Mouse (Mus musculus) CD4-positive, CD25-positive, alpha-beta regulatory T cell (primary cell): ENCODE results near the gene Klc3. TPM values are rescaled to one million over a fixed set of nuclear protein-coding genes. Genes with fewer than 3 reads are reported as not detected.

Experiments
- polyA plus RNA-seq: library from polyadenylated mRNA; unstranded; fragments of 100-300 nt; shearing (Covaris generic); gene quantifications from one replicate; pipeline ENCODE4 v1.2.1, GENCODE M21; 2017

Klc3 gene
- polyA plus RNA-seq: 27.0 TPM

GRCm38 (mm10) chr7:19403731-19404296 lies at the start of gene Klc3:
Gene Klc3, minus strand, starts transcription at chr7:19404104.

GRCm38 (mm10) chr7:19404476-19404875 lies 572 bp upstream of the Klc3 start, which contains the start of gene Ckm:
Gene Ckm, plus strand, starts transcription at chr7:19404776.

GRCm38 (mm10) chr7:19381377-19382165 lies 22.3 kb downstream of the Klc3 start, which contains the start of gene Ercc2:
Gene Ercc2, plus strand, starts transcription at chr7:19382010.

GRCm38 (mm10) chr7:19359299-19359891 lies 44.5 kb downstream of the Klc3 start, which contains the start of the genes Cd3eap and Ppp1r13l:
Gene Cd3eap, minus strand, starts transcription at chr7:19359483.
Gene Ppp1r13l, plus strand, starts transcription at chr7:19359749.

Other genes with a start within 250 kb of the Klc3 start
- gene Gipr, start 238.0 kb downstream of the Klc3 start, polyA plus RNA-seq: 0.10 TPM
- 24.7 TPM for gene Eml2, start 227.7 kb downstream of the Klc3 start, polyA plus RNA-seq
- 0.20 TPM for gene Gpr4, start 191.6 kb downstream of the Klc3 start, polyA plus RNA-seq
- gene Opa3, start 175.8 kb downstream of the Klc3 start, polyA plus RNA-seq: 22.4 TPM
- 303 TPM for gene Vasp, start 132.3 kb downstream of the Klc3 start, polyA plus RNA-seq
- gene Ppm1n, start 124.0 kb downstream of the Klc3 start, polyA plus RNA-seq: 2.4 TPM
- 0.34 TPM for gene Rtn2, start 121.5 kb downstream of the Klc3 start, polyA plus RNA-seq
- gene Fosb, start 94.1 kb downstream of the Klc3 start, polyA plus RNA-seq: 0.72 TPM
- 77.0 TPM for gene Ercc1, start 59.3 kb downstream of the Klc3 start, polyA plus RNA-seq
- gene Cd3eap, start 44.6 kb downstream of the Klc3 start, polyA plus RNA-seq: 14.5 TPM
- gene Ppp1r13l, start 44.4 kb downstream of the Klc3 start, polyA plus RNA-seq: 0.38 TPM
- 9.2 TPM for gene Ercc2, start 22.1 kb downstream of the Klc3 start, polyA plus RNA-seq
- gene Ckm, start 672 bp upstream of the Klc3 start, polyA plus RNA-seq: 0.19 TPM
- 9.0 TPM for gene Mark4, start 54.7 kb upstream of the Klc3 start, polyA plus RNA-seq
- not detected for gene Exoc3l2, start 59.2 kb upstream of the Klc3 start, polyA plus RNA-seq
- gene Bloc1s3, start 104.3 kb upstream of the Klc3 start, polyA plus RNA-seq: 11.3 TPM
- 123 TPM for gene Trappc6a, start 104.3 kb upstream of the Klc3 start, polyA plus RNA-seq
- gene Nkpd1, start 113.7 kb upstream of the Klc3 start, polyA plus RNA-seq: not detected
- 18.0 TPM for gene Ppp1r37, start 159.0 kb upstream of the Klc3 start, polyA plus RNA-seq
- gene Zfp296, start 173.2 kb upstream of the Klc3 start, polyA plus RNA-seq: 1.4 TPM
- gene Gemin7, start 173.5 kb upstream of the Klc3 start, polyA plus RNA-seq: 120 TPM
- gene Clasrp, start 200.4 kb upstream of the Klc3 start, polyA plus RNA-seq: 75.0 TPM
- gene Relb, start 225.3 kb upstream of the Klc3 start, polyA plus RNA-seq: 87.1 TPM